Mouse (Mus musculus) adrenal gland, adult 10 weeks (tissue): Measurements from ENCODE around the gene Gstcd. TPM values are rescaled to one million over a fixed set of nuclear protein-coding genes. Genes with fewer than 3 reads are reported as not detected.

ENCODE experiments used
- polyA plus RNA-seq: library from polyadenylated mRNA; stranded (reverse); fragments of 350-450 nt; fragmentation: Illumina TruSeq; extraction: RNeasy Lipid Tissue Mini Kit (QIAGEN cat#74804); gene quantifications from one replicate; pipeline ENCODE4 v1.2.3, GENCODE M21; 2014; ENCODE audit warnings: low read depth, low replicate concordance

Gene Gstcd
- 15.6 TPM for polyA plus RNA-seq

GRCm38 (mm10) chr3:133091664-133092273 is at the start of gene Gstcd, which contains the start of gene Ints12:
Gstcd (minus strand) TSS chr3:133092033.
Ints12 (plus strand) TSS chr3:133091840.

GRCm38 (mm10) chr3:132949791-132950528 is 141.9 kb downstream of the Gstcd start, which contains the start of gene Npnt:
Npnt (minus strand) TSS chr3:132950291.

Other genes with a start within 250 kb of the Gstcd start
- 24.6 TPM for gene Npnt, start 141.7 kb downstream of the Gstcd start, polyA plus RNA-seq
- 25.0 TPM for gene Ints12, start 193 bp downstream of the Gstcd start, polyA plus RNA-seq
- not detected for gene Arhgef38, start 142.9 kb upstream of the Gstcd start, polyA plus RNA-seq
- gene Ppa2, start 218.1 kb upstream of the Gstcd start, polyA plus RNA-seq: 118 TPM